Mouse (Mus musculus) neural tube, embryonic 14.5 days (tissue): ENCODE measurements around the gene Hist1h3f. TPM values are rescaled to one million over a fixed set of nuclear protein-coding genes. Genes with fewer than 3 reads are reported as not detected.
"Not testable (repeated sequence)": the region's sequence is repeated elsewhere in the genome, so short reads cannot be mapped to it uniquely, and the experiment has no call there.

Experiments
- ATAC-seq: fragments of 200-750 bp; cut with Nextera tagmentation; 2 replicates; pipeline ENCODE4 v1.8.0; 2017; ENCODE audit warnings: low read depth, mild to moderate bottlenecking, moderate TSS enrichment, moderate library complexity
- H3K27ac ChIP-seq: fragments of 300-500 bp; sonication (generic); 2 replicates; pipeline ENCODE4 v1.5.1; 2014; ENCODE audit warnings: low read depth, mild to moderate bottlenecking, control low read depth, low read length, moderate library complexity, mixed read lengths
- H3K27me3 ChIP-seq: fragments of 300-500 bp; sonication (generic); 2 replicates; pipeline ENCODE4 v1.6.1; 2014; ENCODE audit warnings: low read length; ENCODE audit not compliant: control insufficient read depth, insufficient read depth
- H3K36me3 ChIP-seq: fragments of 300-500 bp; sonication (generic); 2 replicates; pipeline ENCODE4 v1.6.1; 2014; ENCODE audit warnings: low read length, mixed read lengths; ENCODE audit not compliant: control insufficient read depth, insufficient read depth
- H3K4me1 ChIP-seq: fragments of 300-500 bp; sonication (generic); 2 replicates; pipeline ENCODE4 v1.6.1; 2014; ENCODE audit warnings: low read length; ENCODE audit not compliant: control insufficient read depth, insufficient read depth
- H3K4me2 ChIP-seq: fragments of 300-500 bp; sonication (generic); 2 replicates; pipeline ENCODE4 v1.6.1; 2014; ENCODE audit warnings: mild to moderate bottlenecking, low read depth, low read length, control low read depth
- H3K4me3 ChIP-seq: fragments of 300-500 bp; sonication (generic); 2 replicates; pipeline ENCODE4 v1.5.1; 2014; ENCODE audit warnings: low read depth, low read length, control low read depth, mixed read lengths
- H3K9ac ChIP-seq: fragments of 300-500 bp; sonication (generic); replicated peaks from 2 replicates; pipeline ENCODE4 v1.6.1; 2014; ENCODE audit warnings: low read depth, mild to moderate bottlenecking, control low read depth, low read length, mixed read lengths
- H3K9me3 ChIP-seq: fragments of 300-500 bp; sonication (generic); 2 replicates; pipeline ENCODE4 v1.6.1; 2016; ENCODE audit warnings: low read length; ENCODE audit not compliant: control insufficient read depth
- WGBS: fragments of 180-500 bp; shearing (Covaris S2); extraction: QIAGEN DNeasy Blood & Tissue Kit; methylation state at CpG from one replicate; pipeline ENCODE4 v1.1.7; 2014; 5-methylcytosine and 5-hydroxymethylcytosine counted together
- polyA plus RNA-seq: library from polyadenylated mRNA; unstranded; fragments of >200 nt; fragmentation: Nextera tagmentation; extraction: Ambion mirVana; gene quantifications from 2 replicates; pipeline ENCODE4 v1.2.1, GENCODE M21; 2014

The Hist1h3f gene
- polyA plus RNA-seq, 1 experiment from 2014 or later, result not detected

- no peak for ATAC-seq
- no peaks in the 10 kb centered on the region for H3K36me3 ChIP-seq
- H3K4me1 ChIP-seq, result peaks cover 23% of the 10 kb centered on the region
- H3K9me3 ChIP-seq, result no peaks in the 10 kb centered on the region
- WGBS, result 5% methylated on average over 6 of the region's 6 CpGs
- peak overlapping the region; percentile 92 for H3K4me2 ChIP-seq
- H3K27ac ChIP-seq, result peak overlapping the region; percentile 41
- peak overlapping the region; percentile 52 for H3K9ac ChIP-seq
- no peaks in the 10 kb centered on the region for H3K27me3 ChIP-seq
- peak overlapping the region; percentile 43 for H3K4me3 ChIP-seq
Measured at GRCm38 (mm10) chr13:23582219-23583056, 38.6 kb downstream of the Hist1h3f start.

- Histone ChIP-seq H3K4me1 (peaks cover 23% of the 10 kb centered on the region), H3K27me3 (no peaks in the 10 kb centered on the region), H3K4me3 (no peak overlapping the region), H3K36me3 (no peaks in the 10 kb centered on the region), H3K4me2 (no peak overlapping the region), H3K9ac (no peak overlapping the region), H3K9me3 (no peaks in the 10 kb centered on the region), H3K27ac (no peak overlapping the region)
- ATAC-seq, result no peak
Measured at GRCm38 (mm10) chr13:23583387-23584068, 39.7 kb downstream of the Hist1h3f start.

GRCm38 (mm10) chr13:23584331-23584730 is 40.5 kb downstream of the Hist1h3f start:
- H3K36me3 ChIP-seq, result no peaks in the 10 kb centered on the region
- H3K27me3 ChIP-seq, result no peaks in the 10 kb centered on the region
- ATAC-seq, result no peak
- no peaks in the 10 kb centered on the region for H3K9me3 ChIP-seq
- peaks cover 23% of the 10 kb centered on the region for H3K4me1 ChIP-seq
- peak overlapping the region; percentile 72; the same call in 1 of the 2 replicates for H3K9ac ChIP-seq
- peak overlapping the region; percentile 46 for H3K4me3 ChIP-seq
- peak overlapping the region; percentile 92 for H3K4me2 ChIP-seq
- peak overlapping the region; percentile 92; the same call in 1 of the 2 replicates for H3K27ac ChIP-seq

GRCm38 (mm10) chr13:23585029-23585441 is 41.2 kb downstream of the Hist1h3f start:
- no peaks in the 10 kb centered on the region for H3K9me3 ChIP-seq
- peak overlapping the region; percentile 92 for H3K4me2 ChIP-seq
- WGBS, result under 1% methylated on average over 21 of the region's 21 CpGs
- H3K36me3 ChIP-seq, result no peaks in the 10 kb centered on the region
- peak overlapping the region; percentile 72 for H3K9ac ChIP-seq
- H3K4me1 ChIP-seq, result peaks cover 23% of the 10 kb centered on the region
- H3K27me3 ChIP-seq, result no peaks in the 10 kb centered on the region
- peak overlapping the region; percentile 92 for H3K27ac ChIP-seq
- peak overlapping the region; percentile 46 for H3K4me3 ChIP-seq
- ATAC-seq, result no peak

GRCm38 (mm10) chr13:23585442-23586098 is 41.7 kb downstream of the Hist1h3f start:
- Histone ChIP-seq H3K4me1 (peaks cover 23% of the 10 kb centered on the region), H3K4me2 (peak overlapping the region; percentile 92), H3K9ac (peak overlapping the region; percentile 72), H3K4me3 (peak overlapping the region; percentile 46), H3K27ac (peak overlapping the region; percentile 92)
- H3K36me3 ChIP-seq, H3K27me3 ChIP-seq, H3K9me3 ChIP-seq: not testable (repeated sequence)
- WGBS, result 0% methylated on average over 19 of the region's 36 CpGs
- ATAC-seq, result peak; percentile 89

DNA sequence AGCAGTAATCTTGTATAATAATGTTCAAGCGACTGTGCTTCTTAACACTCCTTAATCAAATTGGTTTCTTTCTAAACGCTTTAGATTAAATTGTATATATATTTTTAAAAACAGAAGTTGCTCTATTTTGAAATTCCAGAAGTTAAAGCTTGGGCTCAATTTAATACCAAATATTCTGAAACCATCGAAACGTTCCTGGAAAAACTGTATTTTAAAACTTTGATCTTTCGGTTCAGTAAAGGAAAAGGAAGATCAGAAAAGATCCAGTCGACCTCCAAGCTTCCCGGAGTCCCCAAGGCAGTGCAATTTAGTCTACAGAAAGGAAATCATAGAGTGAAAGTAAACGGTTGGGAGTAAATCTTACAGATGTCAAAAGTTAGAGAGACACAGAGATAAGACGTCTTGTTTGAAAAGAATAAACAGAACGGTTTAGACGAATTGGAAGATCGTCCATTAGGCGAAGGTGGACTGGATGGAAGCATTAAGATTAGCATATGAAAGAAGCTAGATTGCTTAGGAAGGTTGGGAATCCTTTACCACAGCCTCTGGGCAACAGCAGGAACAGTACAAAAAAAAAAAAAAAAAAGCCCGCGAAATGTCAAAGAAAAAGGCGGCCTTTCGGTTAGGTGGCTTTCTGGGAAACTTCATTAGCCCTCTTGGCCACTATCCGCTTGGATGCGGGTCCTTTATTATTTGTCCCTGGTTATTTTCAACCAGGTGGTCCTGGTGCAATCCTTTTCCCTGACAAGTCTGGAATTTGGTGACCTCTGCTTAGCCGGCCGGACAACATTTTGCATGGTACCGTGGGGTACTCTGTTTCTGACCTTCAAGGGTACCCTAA is 42.5 kb downstream of the Hist1h3f start:
- H3K4me3 ChIP-seq, result peak overlapping the region; percentile 46
- H3K4me1 ChIP-seq, result peaks cover 23% of the 10 kb centered on the region
- H3K36me3 ChIP-seq, result no peaks in the 10 kb centered on the region
- no peaks in the 10 kb centered on the region for H3K27me3 ChIP-seq
- H3K4me2 ChIP-seq, result peak overlapping the region; percentile 62
- no peaks in the 10 kb centered on the region for H3K9me3 ChIP-seq
- under 1% methylated on average over 22 of the region's 22 CpGs for WGBS
- peak overlapping the region; percentile 55 for H3K27ac ChIP-seq
- H3K9ac ChIP-seq, result 0 out of 2 replicates have a peak overlapping the region, but pooled peaks have one; percentile 28
- no peak for ATAC-seq

- H3K36me3 ChIP-seq, result no peaks in the 10 kb centered on the region
- H3K4me3 ChIP-seq, result 0 out of 2 replicates have a peak overlapping the region, but pooled peaks have one; percentile 46
- H3K27me3 ChIP-seq, result no peaks in the 10 kb centered on the region
- peak overlapping the region; percentile 62 for H3K4me2 ChIP-seq
- 0% methylated on average over 1 of the region's 1 CpGs for WGBS
- H3K9ac ChIP-seq, result no peak overlapping the region
- ATAC-seq, result no peak
- no peak overlapping the region; the same call in 1 of the 2 replicates for H3K27ac ChIP-seq
- no peaks in the 10 kb centered on the region for H3K9me3 ChIP-seq
- H3K4me1 ChIP-seq, result peaks cover 21% of the 10 kb centered on the region
Measured at GRCm38 (mm10) chr13:23586940-23587225, 43.0 kb downstream of the Hist1h3f start.

DNA sequence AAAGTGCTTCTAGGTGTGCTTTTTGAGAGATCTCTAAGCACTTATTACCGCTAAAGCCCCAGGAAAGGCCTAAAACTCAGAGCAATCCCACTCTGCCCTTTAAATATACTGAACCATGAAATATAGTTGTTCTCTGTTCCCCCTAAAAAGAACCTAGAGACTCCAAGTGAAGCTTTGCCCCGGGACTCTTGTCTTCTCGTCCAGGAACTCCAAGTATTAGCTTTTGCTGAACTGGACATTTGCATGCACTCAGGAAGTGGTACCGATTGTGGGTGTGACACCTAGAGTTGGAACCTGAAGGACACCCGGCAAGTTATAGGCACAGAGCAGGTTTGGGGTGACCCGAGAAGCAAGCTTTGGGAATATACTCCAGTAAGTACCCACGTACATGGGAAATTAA is 47.4 kb downstream of the Hist1h3f start:
- 94% methylated on average over 7 of the region's 7 CpGs for WGBS
- no peaks in the 10 kb centered on the region for H3K9me3 ChIP-seq

More for the DNA sequence above, 47.4 kb downstream of the Hist1h3f start:
- H3K27me3 ChIP-seq, result no peaks in the 10 kb centered on the region
- peaks cover 7% of the 10 kb centered on the region for H3K4me1 ChIP-seq
- ATAC-seq, result no peak
- no peaks in the 10 kb centered on the region for H3K36me3 ChIP-seq
- H3K4me2 ChIP-seq, result no peak overlapping the region
- no peak overlapping the region for H3K9ac ChIP-seq
- no peak overlapping the region for H3K4me3 ChIP-seq
- no peak overlapping the region for H3K27ac ChIP-seq
